Mouse (Mus musculus) embryonic fibroblast, embryonic 13.5 days (primary cell): ENCODE data around the gene Edem2.

Experiments used
- CTCF ChIP-seq: IDR thresholded peaks from 2 replicates; pipeline ENCODE4 v1.5.1; 2011; ENCODE audit warnings: mild to moderate bottlenecking, control low read depth, low read length, moderate library complexity, borderline replicate concordance; ENCODE audit not compliant: insufficient read depth
- POLR2A ChIP-seq: IDR thresholded peaks from 2 replicates; pipeline ENCODE4 v1.6.1; 2011; ENCODE audit warnings: low read depth, mild to moderate bottlenecking, control low read depth, low read length, moderate library complexity

GRCm38 (mm10) chr2:155679586-155680110, 49.6 kb downstream of the Edem2 start:
- no peak for TF ChIP-seq CTCF
- TF ChIP-seq POLR2A, result no peak
